Mouse (Mus musculus) adipocyte (in vitro differentiated cells): ENCODE data around the gene Grm7.

Experiments
- DNase-seq: peaks from one replicate; pipeline ENCODE4 v3.0.0-alpha.2; 2016; ENCODE audit warnings: low spot score

The Grm7 gene

DNA sequence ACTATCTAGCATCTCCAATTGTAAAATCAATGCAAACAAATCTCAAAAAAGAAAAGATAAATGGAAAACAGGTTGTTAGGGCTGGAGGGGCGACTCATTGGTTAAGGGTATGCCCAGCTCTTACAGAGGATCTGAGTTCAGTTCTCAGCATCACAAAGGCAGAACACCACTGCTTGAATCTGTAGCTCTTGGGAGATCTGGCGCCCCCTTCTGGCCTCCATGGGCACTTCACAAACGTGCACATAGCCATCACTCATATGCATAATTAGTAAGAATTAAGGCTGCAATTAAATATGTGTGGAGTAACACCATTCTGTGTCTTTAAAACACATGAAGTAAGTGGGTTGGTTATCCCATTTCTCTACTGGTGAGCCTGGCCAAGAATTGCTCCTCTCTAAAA lies 914.1 kb downstream of the Grm7 start:
- no peak for DNase-seq

DNA sequence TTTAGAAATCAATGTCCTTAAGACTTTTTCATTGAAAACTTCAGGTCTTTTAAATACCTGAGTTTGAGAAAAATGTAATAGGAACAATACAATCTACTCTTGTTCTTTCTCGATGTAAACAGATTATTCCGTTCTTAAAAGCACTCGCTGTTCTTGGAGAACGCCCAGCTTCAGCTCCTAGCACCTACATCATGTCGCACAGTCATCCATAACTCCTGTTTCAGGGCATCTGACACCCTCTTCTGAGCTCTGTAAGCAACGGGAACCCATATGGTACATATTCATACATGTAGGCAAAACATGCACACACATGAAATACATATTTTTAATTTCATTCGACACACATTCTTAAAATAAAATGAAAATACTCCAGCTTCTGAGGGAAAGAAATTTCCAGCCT lies 916.0 kb downstream of the Grm7 start:
- no peak for DNase-seq

DNA sequence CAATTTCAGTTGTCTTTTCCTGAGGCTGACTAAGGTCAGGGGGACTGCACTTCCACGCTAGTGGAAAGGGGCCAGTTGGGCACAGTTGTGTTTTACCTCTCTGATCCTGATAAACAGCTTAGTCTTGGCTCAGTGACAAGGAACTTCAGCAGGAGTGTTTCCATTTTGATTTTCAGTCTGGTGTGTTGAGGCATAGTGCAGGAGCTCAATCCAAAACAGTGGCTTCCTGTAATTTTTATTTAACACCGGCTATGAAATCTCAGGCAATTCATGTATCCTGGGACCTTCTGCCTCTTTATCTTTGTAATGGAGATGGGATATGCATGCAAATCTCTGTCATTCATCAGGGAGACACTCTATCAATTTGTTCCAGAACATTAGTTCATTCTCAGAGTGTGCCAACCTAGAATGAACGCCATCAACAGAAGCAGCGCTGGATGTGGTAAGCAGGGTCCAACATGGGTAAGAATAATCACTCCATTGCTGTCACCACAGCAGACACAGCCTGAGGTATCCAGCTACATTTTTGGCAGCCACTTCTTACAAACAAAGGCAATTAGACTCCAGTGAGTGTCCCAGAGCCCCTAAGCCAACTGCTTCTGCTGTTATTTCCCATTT lies 926.2 kb downstream of the Grm7 start:
- no peak for DNase-seq

DNA sequence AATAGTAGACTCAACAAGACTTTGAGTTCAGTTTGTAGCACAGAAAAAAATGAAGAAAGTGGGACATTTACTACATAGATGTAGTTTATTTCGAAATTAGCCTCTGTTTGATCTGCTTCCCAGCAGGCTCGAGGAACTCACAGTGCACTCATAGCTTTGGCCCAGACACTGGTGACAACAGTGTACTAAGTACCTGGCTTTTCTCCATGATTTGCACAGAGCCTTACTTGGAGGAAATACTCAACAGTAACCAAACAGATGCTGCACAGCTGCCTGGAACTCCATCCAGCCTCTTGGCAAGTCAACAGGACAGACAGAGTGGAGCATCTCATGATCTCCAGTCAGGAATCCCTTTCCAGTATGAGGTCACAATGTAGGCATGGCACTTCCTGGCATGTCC lies 939.5 kb downstream of the Grm7 start:
- DNase-seq: no peak

DNA sequence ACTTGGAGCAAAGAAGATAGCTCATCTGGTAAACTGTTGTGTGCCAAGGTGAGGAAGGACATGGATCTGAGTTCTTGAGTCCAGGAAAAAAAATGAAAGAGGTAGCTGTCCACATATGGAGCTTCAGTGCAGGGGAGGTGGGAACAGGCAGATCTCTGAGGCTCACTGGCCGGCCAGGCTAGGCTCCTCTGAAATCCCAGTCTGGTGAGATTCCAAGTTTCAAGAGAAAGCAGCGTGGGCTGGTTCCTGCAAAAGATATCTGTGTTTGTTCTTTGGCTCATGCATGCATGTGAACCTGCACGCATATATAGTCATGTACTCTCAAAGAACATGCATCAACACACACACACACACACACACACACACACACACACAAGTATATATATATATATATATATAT lies 942.2 kb downstream of the Grm7 start:
- DNase-seq: no peak

DNA sequence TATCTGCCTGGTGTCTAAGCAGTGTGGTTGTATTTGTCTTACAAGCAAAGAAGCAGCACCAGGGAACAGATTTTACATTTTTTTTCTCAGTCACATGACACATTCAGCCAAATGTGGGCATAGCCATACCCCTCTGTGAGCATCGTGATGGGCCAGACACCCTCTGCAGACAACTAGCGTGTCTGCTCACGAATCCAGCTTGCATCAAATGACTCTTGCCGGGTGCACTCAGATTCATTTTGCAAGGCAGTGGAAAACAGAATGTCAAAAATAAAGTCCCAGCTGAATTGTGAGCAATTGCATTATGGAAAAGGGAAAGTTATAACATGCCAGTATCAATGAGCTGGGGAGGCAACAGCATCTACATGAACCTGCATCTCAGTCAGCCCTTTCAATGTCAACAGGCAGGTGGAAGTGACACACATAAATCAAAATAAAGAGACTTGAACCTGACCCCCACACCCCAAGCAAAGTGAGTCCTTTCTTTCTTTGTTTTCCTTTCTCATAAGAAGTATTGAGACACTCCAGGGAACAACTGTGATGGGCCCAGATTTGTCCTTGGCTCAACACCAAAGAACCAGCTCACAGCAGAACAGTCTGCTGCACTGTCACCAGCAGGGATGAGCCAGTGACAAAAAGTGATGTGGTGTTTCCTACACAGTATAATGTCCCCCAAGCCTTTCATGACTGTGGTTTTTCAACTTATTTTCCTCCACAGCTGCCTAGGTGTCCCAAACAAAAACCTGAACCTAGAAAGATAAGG lies 956.7 kb downstream of the Grm7 start:
- no peak for DNase-seq

DNA sequence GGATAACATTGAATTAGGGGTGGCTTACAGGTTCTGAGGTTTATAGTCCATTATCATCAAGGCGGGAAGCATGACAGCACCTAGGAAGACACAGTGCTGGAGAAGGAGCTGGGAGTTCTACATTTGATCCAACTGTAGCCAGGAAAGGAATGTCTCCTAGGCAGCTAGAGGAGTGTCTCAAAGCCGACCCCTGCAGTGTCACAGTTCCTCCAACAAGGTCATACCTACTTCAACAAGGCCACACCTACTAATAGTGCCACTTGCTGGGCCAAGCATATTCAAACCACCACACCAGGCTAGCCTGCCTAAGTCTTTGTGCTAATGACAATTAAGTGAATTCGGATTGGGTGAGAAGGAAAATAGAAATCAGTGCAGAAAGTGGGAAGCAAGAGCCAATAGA lies 965.0 kb downstream of the Grm7 start:
- DNase-seq: no peak

DNA sequence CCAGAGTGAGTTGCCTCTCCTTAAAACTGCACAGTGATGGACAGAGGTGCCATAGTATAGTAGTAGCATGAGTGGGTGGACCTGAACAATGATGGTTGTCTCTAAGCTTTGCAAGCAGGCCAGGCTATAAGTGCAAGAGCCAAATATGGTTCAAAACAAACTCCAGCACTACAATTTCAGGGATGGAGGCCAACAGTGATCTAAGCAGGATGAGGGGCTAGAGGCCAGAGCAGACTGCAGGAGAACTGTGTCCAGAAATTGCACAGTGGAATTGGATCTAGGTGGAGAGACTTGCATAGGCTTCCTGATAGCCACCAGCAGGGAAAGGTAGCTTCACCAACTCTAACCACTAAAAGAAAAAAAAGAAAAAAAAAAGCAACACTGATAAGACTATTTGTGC lies 968.5 kb downstream of the Grm7 start:
- no peak for DNase-seq
